Mouse (Mus musculus) midbrain, embryonic 11.5 days (tissue): ENCODE results near the gene B4galt1. TPM values are rescaled to one million over a fixed set of nuclear protein-coding genes. Genes with fewer than 3 reads are reported as not detected.

Source experiments
- ATAC-seq: fragments of 200-750 bp; cut with Nextera tagmentation; 2 replicates; pipeline ENCODE4 v1.8.0; 2017; ENCODE audit warnings: moderate TSS enrichment, moderate library complexity; ENCODE audit not compliant: low FRiP score
- DNase-seq: peaks from one replicate; pipeline ENCODE4 v3.0.0; 2015; ENCODE audit warnings: low spot score; ENCODE audit errors: missing footprints
- H3K27ac ChIP-seq: fragments of 300-500 bp; sonication (generic); 2 replicates; pipeline ENCODE4 v1.5.1; 2014; ENCODE audit warnings: low read depth, low read length
- H3K27me3 ChIP-seq: fragments of 300-500 bp; sonication (generic); 2 replicates; pipeline ENCODE4 v1.6.1; 2014; ENCODE audit warnings: mild to moderate bottlenecking, low read length, moderate library complexity, mixed read lengths; ENCODE audit not compliant: control insufficient read depth, insufficient read depth
- H3K36me3 ChIP-seq: fragments of 300-500 bp; sonication (generic); 2 replicates; pipeline ENCODE4 v1.6.1; 2014; ENCODE audit warnings: mild to moderate bottlenecking, low read length, moderate library complexity, mixed read lengths; ENCODE audit not compliant: control insufficient read depth, insufficient read depth
- H3K4me1 ChIP-seq: fragments of 300-500 bp; sonication (generic); 2 replicates; pipeline ENCODE4 v1.6.1; 2014; ENCODE audit warnings: low read length; ENCODE audit not compliant: control insufficient read depth, insufficient read depth
- H3K4me2 ChIP-seq: fragments of 300-500 bp; sonication (generic); 2 replicates; pipeline ENCODE4 v1.6.1; 2014; ENCODE audit warnings: mild to moderate bottlenecking, moderate library complexity
- H3K4me3 ChIP-seq: fragments of 300-500 bp; sonication (generic); 2 replicates; pipeline ENCODE4 v1.5.1; 2014; ENCODE audit warnings: low read depth, low read length
- H3K9ac ChIP-seq: fragments of 300-500 bp; sonication (generic); 2 replicates; pipeline ENCODE4 v1.6.1; 2014; ENCODE audit warnings: low read length
- H3K9me3 ChIP-seq: fragments of 300-500 bp; sonication (generic); 2 replicates; pipeline ENCODE4 v1.6.1; 2016; ENCODE audit warnings: low read length; ENCODE audit not compliant: control insufficient read depth
- WGBS: fragments of 180-500 bp; shearing (Covaris S2); extraction: QIAGEN DNeasy Blood & Tissue Kit; methylation state at CpG from one replicate; pipeline ENCODE4 v1.1.7; 2014; 5-methylcytosine and 5-hydroxymethylcytosine counted together
- microRNA-seq: library from miRNA; unstranded; fragments of <30 nt; microRNA quantifications from one replicate; pipeline ENCODE4, GENCODE M21; 2017
- polyA plus RNA-seq: library from polyadenylated mRNA; unstranded; fragments of >200 nt; fragmentation: Nextera tagmentation; extraction: Ambion mirVana; gene quantifications from 2 replicates; pipeline ENCODE4 v1.2.1, GENCODE M21; 2014

B4galt1 gene
- polyA plus RNA-seq, 1 experiment from 2014 or later, result 13.8 TPM

- no peak overlapping the region for H3K9ac ChIP-seq
- H3K4me3 ChIP-seq, result no peak overlapping the region
- DNase-seq (peak; percentile 94), ATAC-seq (peak; percentile 36)
- peak overlapping the region; percentile 23 for H3K4me2 ChIP-seq
- no peaks in the 10 kb centered on the region for H3K36me3 ChIP-seq
- WGBS, result 18% methylated on average over 12 of the region's 12 CpGs
- H3K4me1 ChIP-seq, result 0 out of 2 replicates have a peak, but pooled peaks cover 2% of the 10 kb centered on the region
- H3K27me3 ChIP-seq, result no peaks in the 10 kb centered on the region
- no peak overlapping the region for H3K27ac ChIP-seq
- H3K9me3 ChIP-seq, result no peaks in the 10 kb centered on the region
Measured at GRCm38 (mm10) chr4:40774279-40775259, 79.2 kb downstream of the B4galt1 start.

- H3K4me2 ChIP-seq, result no peak overlapping the region
- H3K36me3 ChIP-seq, result no peaks in the 10 kb centered on the region
- DNase-seq, result no peak
- no peak overlapping the region for H3K4me3 ChIP-seq
- no peak overlapping the region for H3K9ac ChIP-seq
- ATAC-seq, result no peak
- no peak overlapping the region for H3K27ac ChIP-seq
- H3K9me3 ChIP-seq, result no peaks in the 10 kb centered on the region
- peaks cover 2% of the 10 kb centered on the region; the same call in 1 of the 2 replicates for H3K4me1 ChIP-seq
- H3K27me3 ChIP-seq, result no peaks in the 10 kb centered on the region
- WGBS, result 53% methylated on average over 5 of the region's 5 CpGs
Measured at GRCm38 (mm10) chr4:40759876-40760275, 93.9 kb downstream of the B4galt1 start.

- no peaks in the 10 kb centered on the region for H3K9me3 ChIP-seq
- H3K9ac ChIP-seq, result peak within 1 kb of the TSS; percentile 72
- H3K4me2 ChIP-seq, result peak within 1 kb of the TSS; percentile 70
- peaks cover 2% of the 10 kb centered on the region; the same call in 1 of the 2 replicates for H3K4me1 ChIP-seq
- H3K27me3 ChIP-seq, result no peaks in the 10 kb centered on the region
- ATAC-seq (peak; percentile 100), DNase-seq (peak; percentile 100)
- peaks cover 13% of the 10 kb centered on the region for H3K36me3 ChIP-seq
- WGBS, result under 1% methylated on average over 40 of the region's 40 CpGs
- H3K27ac ChIP-seq, result no peak within 1 kb of the TSS
- peak within 1 kb of the TSS; percentile 98 for H3K4me3 ChIP-seq
Measured at GRCm38 (mm10) chr4:40757780-40758420, 95.9 kb downstream of the B4galt1 start, which contains the start of gene Smu1. Gene Smu1 (minus strand): TSS chr4:40757923.

GRCm38 (mm10) chr4:40757157-40757779, 96.5 kb downstream of the B4galt1 start:
- Histone ChIP-seq H3K4me3 (peak overlapping the region; percentile 98), H3K9me3 (no peaks in the 10 kb centered on the region), H3K27ac (no peak overlapping the region), H3K27me3 (no peaks in the 10 kb centered on the region), H3K36me3 (peaks cover 17% of the 10 kb centered on the region), H3K9ac (peak overlapping the region; percentile 72), H3K4me2 (peak overlapping the region; percentile 70), H3K4me1 (peaks cover 2% of the 10 kb centered on the region; the same call in 1 of the 2 replicates)
- ATAC-seq, result peak; percentile 84
- no peak for DNase-seq
- 0% methylated on average over 33 of the region's 39 CpGs for WGBS

Small RNA genes within 50 kb of the gene (microRNA-seq; reads per million reads assigned to microRNA genes)
- gene Gm24112, result not detected
- gene Gm25931, result not detected
- gene Mir5123, result not detected

Other genes with a start within 250 kb of the B4galt1 start
- gene Aptx, start 150.8 kb downstream of the B4galt1 start, polyA plus RNA-seq, result 44.6 and 45.8 TPM in 2 replicates
- 710 and 762 TPM in 2 replicates for gene Dnaja1, start 131.9 kb downstream of the B4galt1 start, polyA plus RNA-seq
- 192 and 194 TPM in 2 replicates for gene Smu1, start 96.1 kb downstream of the B4galt1 start, polyA plus RNA-seq
- gene Spink4, start 66.0 kb upstream of the B4galt1 start, polyA plus RNA-seq, result not detected in 2 replicates
- 233 and 247 TPM in 2 replicates for gene Bag1, start 94.3 kb upstream of the B4galt1 start, polyA plus RNA-seq
- 159 and 169 TPM in 2 replicates for gene Chmp5, start 94.4 kb upstream of the B4galt1 start, polyA plus RNA-seq
- 89.5 and 94.0 TPM in 2 replicates for gene Nfx1, start 116.9 kb upstream of the B4galt1 start, polyA plus RNA-seq
- gene Aqp7, start 194.1 kb upstream of the B4galt1 start, polyA plus RNA-seq, result not detected in 2 replicates
- 1.3 and 1.6 TPM in 2 replicates for gene Aqp3, start 244.2 kb upstream of the B4galt1 start, polyA plus RNA-seq